ENCODE assay signal across 20 mouse cellular contexts in genomic region chr13:15936109-15936508, GRCm38 (mm10).
DNase-seq lines count a peak whose midpoint lies in the region; ATAC-seq and TF ChIP-seq lines count a peak whose summit lies in the region.
"Had no signal": no experiment of that assay in that cellular context is flagged by ENCODE, and none has a peak within 500 bp of the region (broad histone marks: within the 10 kb centered on the region; RNA-seq: fewer than 3 reads in every experiment).

No protein-coding gene starts in this region.

- no peak overlapping the region for H3K4me3 ChIP-seq in layer of hippocampus, adult 2 months
- H3K4me3 ChIP-seq: forebrain, embryonic 10.5 days; heart, embryonic 15.5 days; hindbrain, embryonic 10.5 days; liver, embryonic 12.5 days had no signal

- peak; percentile 70 to 85 for ATAC-seq in hematopoietic stem cell, adult 5-6 weeks (replicated peaks in 1 of 2; ENCODE audit: insufficient read depth in 1 of 2, low FRiP score in 2 of 2, low TSS enrichment in 1 of 2, low read depth in 1 of 2, poor library complexity in 2 of 2, severe bottlenecking in 2 of 2)
- 0 out of 2 replicates have a peak, but pooled peaks have one; percentile 30 for ATAC-seq in neutrophil, adult 5-6 weeks (ENCODE audit: extremely low read depth, insufficient number of reproducible peaks, low FRiP score, poor library complexity, severe bottlenecking)
- ATAC-seq: liver, embryonic 12.5 days; midbrain, embryonic 16.5 days had no signal

- no peak overlapping the region for H3K27ac ChIP-seq in layer of hippocampus, adult 2 months
- H3K27ac ChIP-seq: forebrain, embryonic 10.5 days; heart, embryonic 15.5 days; hindbrain, embryonic 10.5 days; liver, embryonic 12.5 days had no signal

- DNase-seq in spleen, postnatal 36 days (ENCODE audit: low spot score in 2 of 2), result peak; percentile 1 to 9
- no peak for DNase-seq in spleen, postnatal 10 days (ENCODE audit: low spot score in 2 of 2)
- peak; percentile 2 to 14 for DNase-seq in CD8-positive naive resting alpha-beta T cell, adult 2 months (ENCODE audit: low read depth in 2 of 2, low spot score in 2 of 2)
- DNase-seq in gastrocnemius, postnatal 25 days, result no peak
- no peak for DNase-seq in urinary bladder, postnatal 36 days (ENCODE audit: low spot score in 2 of 2)
- no peak for DNase-seq in layer of hippocampus, adult 2 months (ENCODE audit: low spot score in 2 of 2)
- DNase-seq: cerebellum, adult 18-20 months; cerebellum, postnatal 25 days; gastrocnemius, postnatal 10 days; kidney, adult 2 months; kidney, postnatal 14 days; lung, adult 2 months; right cerebral cortex, postnatal 4 days had no signal

- TF ChIP-seq CTCF in layer of hippocampus, adult 2 months (conservative IDR thresholded peaks at IDR 0.05), result no peak

Comparison
In these comparisons a context has a peak if more than half of its experiments do, and no peak if none do; other contexts are left out.
1. DNase-seq: peak in spleen, postnatal 36 days (2 of 2) and CD8-positive naive resting alpha-beta T cell, adult 2 months (2 of 2); none in spleen, postnatal 10 days (0 of 2), gastrocnemius, postnatal 25 days (single experiment), urinary bladder, postnatal 36 days (0 of 2) and layer of hippocampus, adult 2 months (0 of 2).